Mouse (Mus musculus) megakaryocyte progenitor cell, adult 5-6 weeks (primary cell): ENCODE measurements around the gene Rtn2. TPM values are rescaled to one million over a fixed set of nuclear protein-coding genes. Genes with fewer than 3 reads are reported as not detected.

ENCODE experiments used
- ATAC-seq: replicated peaks from 2 replicates; pipeline ENCODE4 v1.8.0; 2016; ENCODE audit warnings: mild to moderate bottlenecking, moderate TSS enrichment, inconsistent platforms; ENCODE audit not compliant: poor library complexity
- total RNA-seq, 2 experiments: library from RNA; stranded (forward) in 1 of 2; stranded (reverse) in 1 of 2; fragments of 157-497, 149-512 nt in 1 of 2; fragments of 200-1000 nt in 1 of 2; gene quantifications; 2 replicates each; pipeline versions ENCODE4 v1.2.3 to v1.2.4; 2015 to 2017

Gene Rtn2
- total RNA-seq, 2 experiments from 2014 or later = not detected

GRCm38 (mm10) chr7:19341761-19342409, 59.5 kb downstream of the Rtn2 start:
- ATAC-seq = no peak

- ATAC-seq = peak; percentile 33
Observed at GRCm38 (mm10) chr7:19342481-19343027, 60.1 kb downstream of the Rtn2 start.

DNA sequence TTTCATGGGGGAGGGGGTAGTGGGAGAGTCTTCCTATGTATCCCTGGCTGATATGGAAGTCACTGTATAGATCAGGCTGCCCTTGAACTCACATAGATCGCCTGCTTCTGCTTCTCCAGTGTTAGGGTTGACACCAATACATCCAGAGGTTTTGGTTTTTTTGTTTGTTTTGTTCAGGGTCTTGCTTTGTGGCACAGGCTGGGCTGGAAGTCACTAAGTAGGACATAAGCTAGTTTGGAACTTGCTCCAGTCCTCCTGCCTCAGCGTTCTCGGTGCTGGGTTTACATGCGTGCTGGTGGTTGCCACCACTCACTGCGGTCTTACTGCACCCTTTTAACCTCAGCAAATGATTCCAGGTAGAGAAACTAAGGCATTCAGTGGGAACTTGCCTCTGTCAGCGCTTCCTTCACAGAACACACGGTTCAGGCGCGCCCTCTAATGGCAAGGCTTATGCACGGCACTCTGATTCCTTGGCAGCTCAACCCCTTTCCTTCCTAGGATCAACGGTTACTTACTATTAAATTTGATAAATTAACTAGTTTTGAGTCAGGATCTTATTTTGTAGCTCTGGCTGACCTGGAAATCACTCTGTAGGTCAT, 60.9 kb downstream of the Rtn2 start:
- ATAC-seq = peak; percentile 65

DNA sequence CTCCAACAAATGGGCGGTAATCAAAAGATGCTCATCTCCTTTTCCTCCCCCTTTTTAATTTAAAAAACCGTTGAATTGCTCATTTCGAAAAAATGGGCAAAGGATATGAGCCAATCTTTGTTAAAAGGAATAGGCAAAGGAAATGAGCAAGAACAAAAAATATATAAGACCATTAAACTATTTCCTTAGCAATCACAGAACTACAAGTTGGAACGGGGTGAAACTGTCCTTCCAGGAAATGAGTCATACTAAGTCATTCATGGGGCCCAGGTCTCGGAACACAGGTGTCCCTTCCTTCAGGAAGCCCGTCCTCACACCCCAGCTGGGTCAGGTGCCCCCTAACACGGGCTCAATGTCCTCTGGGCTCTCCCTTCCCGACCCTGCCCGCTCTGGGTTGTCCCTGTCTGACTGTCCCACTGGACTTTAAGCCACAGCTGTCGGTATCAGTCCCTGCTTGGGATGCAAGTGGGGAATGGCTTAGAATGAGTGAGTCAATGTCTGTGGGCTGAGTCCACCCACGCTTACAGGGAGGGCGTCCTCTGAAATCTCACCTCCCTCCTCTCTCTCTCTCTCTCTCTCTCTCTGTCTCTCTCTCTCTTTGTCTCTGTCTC, 61.9 kb downstream of the Rtn2 start, which contains the start of gene Ercc1:
Gene Ercc1 (plus strand): TSS at position 542 of the 611 bp plus-strand sequence.
- ATAC-seq = no peak

GRCm38 (mm10) chr7:19344938-19345471, 62.6 kb downstream of the Rtn2 start:
- ATAC-seq = peak; percentile 89

Other genes with a start within 250 kb of the Rtn2 start
- not detected in 2 replicates for gene Rsph6a, start 227.9 kb upstream of the Rtn2 start, total RNA-seq (2015)
- 0.61 TPM in 1 of 2 replicates, not detected in the other for gene Rsph6a, start 227.9 kb upstream of the Rtn2 start, total RNA-seq (2017)
- 4.4 and 5.5 TPM in 2 replicates for gene Dmwd, start 206.4 kb upstream of the Rtn2 start, total RNA-seq (2015)
- gene Dmwd, start 206.4 kb upstream of the Rtn2 start, total RNA-seq (2017) = 1.5 and 2.3 TPM in 2 replicates
- gene Dmpk, start 198.8 kb upstream of the Rtn2 start, total RNA-seq (2015) = 0.78 and 1.9 TPM in 2 replicates
- 0.84 TPM in 1 of 2 replicates, not detected in the other for gene Dmpk, start 198.8 kb upstream of the Rtn2 start, total RNA-seq (2017)
- gene Six5, start 188.0 kb upstream of the Rtn2 start, total RNA-seq (2015) = 2.8 and 3.9 TPM in 2 replicates
- 2.3 and 2.4 TPM in 2 replicates for gene Six5, start 188.0 kb upstream of the Rtn2 start, total RNA-seq (2017)
- 0.24 and 0.57 TPM in 2 replicates for gene Gm4969, start 164.3 kb upstream of the Rtn2 start, total RNA-seq (2015)
- gene Gm4969, start 164.3 kb upstream of the Rtn2 start, total RNA-seq (2017) = 0.03 and 0.42 TPM in 2 replicates
- gene Fbxo46, start 162.8 kb upstream of the Rtn2 start, total RNA-seq (2015) = 2.0 and 2.1 TPM in 2 replicates
- 4.2 and 5.0 TPM in 2 replicates for gene Fbxo46, start 162.8 kb upstream of the Rtn2 start, total RNA-seq (2017)
- 6.5 and 6.9 TPM in 2 replicates for gene Qpctl, start 133.3 kb upstream of the Rtn2 start, total RNA-seq (2015)
- gene Qpctl, start 133.3 kb upstream of the Rtn2 start, total RNA-seq (2017) = 3.4 and 5.6 TPM in 2 replicates
- gene Snrpd2, start 132.9 kb upstream of the Rtn2 start, total RNA-seq (2015) = 106 and 117 TPM in 2 replicates
- 78.6 and 83.9 TPM in 2 replicates for gene Snrpd2, start 132.9 kb upstream of the Rtn2 start, total RNA-seq (2017)
- gene Gipr, start 116.5 kb upstream of the Rtn2 start, total RNA-seq (2015) = not detected in 2 replicates
- not detected in 2 replicates for gene Gipr, start 116.5 kb upstream of the Rtn2 start, total RNA-seq (2017)
- gene Eml2, start 106.2 kb upstream of the Rtn2 start, total RNA-seq (2015) = 4.3 and 5.5 TPM in 2 replicates
- gene Eml2, start 106.2 kb upstream of the Rtn2 start, total RNA-seq (2017) = 8.0 and 15.1 TPM in 2 replicates
- gene Gpr4, start 70.1 kb upstream of the Rtn2 start, total RNA-seq (2015) = 0.12 TPM in 1 of 2 replicates, not detected in the other
- not detected in 2 replicates for gene Gpr4, start 70.1 kb upstream of the Rtn2 start, total RNA-seq (2017)
- gene Opa3, start 54.3 kb upstream of the Rtn2 start, total RNA-seq (2015) = 12.4 and 16.1 TPM in 2 replicates
- gene Opa3, start 54.3 kb upstream of the Rtn2 start, total RNA-seq (2017) = 19.9 and 25.0 TPM in 2 replicates
- 46.7 and 49.6 TPM in 2 replicates for gene Vasp, start 10.8 kb upstream of the Rtn2 start, total RNA-seq (2015)
- 71.0 and 73.0 TPM in 2 replicates for gene Vasp, start 10.8 kb upstream of the Rtn2 start, total RNA-seq (2017)
- gene Ppm1n, start 2.6 kb upstream of the Rtn2 start, total RNA-seq (2015) = 0.20 TPM in 1 of 2 replicates, not detected in the other
- gene Ppm1n, start 2.6 kb upstream of the Rtn2 start, total RNA-seq (2017) = not detected in 2 replicates
- 18.2 and 28.4 TPM in 2 replicates for gene Fosb, start 27.4 kb downstream of the Rtn2 start, total RNA-seq (2015)
- 12.7 and 13.2 TPM in 2 replicates for gene Fosb, start 27.4 kb downstream of the Rtn2 start, total RNA-seq (2017)
- 26.5 and 32.3 TPM in 2 replicates for gene Ercc1, start 62.2 kb downstream of the Rtn2 start, total RNA-seq (2015)
- 24.4 and 29.8 TPM in 2 replicates for gene Ercc1, start 62.2 kb downstream of the Rtn2 start, total RNA-seq (2017)
- gene Cd3eap, start 76.9 kb downstream of the Rtn2 start, total RNA-seq (2015) = 11.1 and 13.6 TPM in 2 replicates
- 24.8 and 27.4 TPM in 2 replicates for gene Cd3eap, start 76.9 kb downstream of the Rtn2 start, total RNA-seq (2017)
- gene Ppp1r13l, start 77.1 kb downstream of the Rtn2 start, total RNA-seq (2015) = 6.3 and 7.2 TPM in 2 replicates
- gene Ppp1r13l, start 77.1 kb downstream of the Rtn2 start, total RNA-seq (2017) = 0.74 and 1.2 TPM in 2 replicates
- gene Ercc2, start 99.4 kb downstream of the Rtn2 start, total RNA-seq (2015) = 10.7 and 11.2 TPM in 2 replicates
- gene Ercc2, start 99.4 kb downstream of the Rtn2 start, total RNA-seq (2017) = 26.5 and 31.6 TPM in 2 replicates
- gene Klc3, start 121.5 kb downstream of the Rtn2 start, total RNA-seq (2015) = not detected in 2 replicates
- gene Klc3, start 121.5 kb downstream of the Rtn2 start, total RNA-seq (2017) = 0.10 TPM in 1 of 2 replicates, not detected in the other
- 0.71 and 0.94 TPM in 2 replicates for gene Ckm, start 122.2 kb downstream of the Rtn2 start, total RNA-seq (2015)
- 1.4 and 2.0 TPM in 2 replicates for gene Ckm, start 122.2 kb downstream of the Rtn2 start, total RNA-seq (2017)
- gene Mark4, start 176.2 kb downstream of the Rtn2 start, total RNA-seq (2015) = 10.3 and 11.0 TPM in 2 replicates
- 4.8 and 6.9 TPM in 2 replicates for gene Mark4, start 176.2 kb downstream of the Rtn2 start, total RNA-seq (2017)
- 0.54 and 0.57 TPM in 2 replicates for gene Exoc3l2, start 180.7 kb downstream of the Rtn2 start, total RNA-seq (2015)
- 0.62 and 1.3 TPM in 2 replicates for gene Exoc3l2, start 180.7 kb downstream of the Rtn2 start, total RNA-seq (2017)
- gene Bloc1s3, start 225.7 kb downstream of the Rtn2 start, total RNA-seq (2015) = 2.9 and 3.3 TPM in 2 replicates
- 1.3 and 1.5 TPM in 2 replicates for gene Bloc1s3, start 225.7 kb downstream of the Rtn2 start, total RNA-seq (2017)
- 55.2 and 58.3 TPM in 2 replicates for gene Trappc6a, start 225.8 kb downstream of the Rtn2 start, total RNA-seq (2015)
- gene Trappc6a, start 225.8 kb downstream of the Rtn2 start, total RNA-seq (2017) = 26.1 and 39.5 TPM in 2 replicates
- not detected in 2 replicates for gene Nkpd1, start 235.2 kb downstream of the Rtn2 start, total RNA-seq (2015)
- gene Nkpd1, start 235.2 kb downstream of the Rtn2 start, total RNA-seq (2017) = 0.17 and 0.34 TPM in 2 replicates